Mouse (Mus musculus) kidney, postnatal 25 days (tissue): ENCODE measurements around the gene Olfr1458.

Source experiments
- DNase-seq, 2 experiments: peaks; one replicate each; pipeline ENCODE4 v3.0.0; 2021; ENCODE audit warnings: mixed read lengths in 2 of 2

Olfr1458 gene

GRCm38 (mm10) chr19:13106675-13107074 is at the start of gene Olfr1458:
Gene Olfr1458, minus strand, starts transcription at chr19:13106775.
- no peak for DNase-seq

- DNase-seq = no peak
These were observed 42.9 kb upstream of the Olfr1458 start, which contains the start of gene Olfr1459 for GRCm38 (mm10) chr19:13149449-13149848. Gene Olfr1459, minus strand, starts transcription at chr19:13149549.

GRCm38 (mm10) chr19:13097791-13098190 is 8.8 kb downstream of the Olfr1458 start, which contains the start of gene Olfr1457:
Gene Olfr1457, minus strand, starts transcription at chr19:13097891.
- no peak for DNase-seq

- DNase-seq = no peak
These were observed 12.7 kb downstream of the Olfr1458 start for GRCm38 (mm10) chr19:13093908-13094307.

- no peak for DNase-seq
These were observed 46.3 kb downstream of the Olfr1458 start, which contains the start of gene Olfr1454 for GRCm38 (mm10) chr19:13060310-13060709. Gene Olfr1454, plus strand, starts transcription at chr19:13060610.
